Mouse (Mus musculus): ENCODE data around the gene Foxn3.
A peak's percentile ranks its signal among the peaks of the same experiment; 100 is the strongest.
"Not testable (repeated sequence)": the region's sequence is repeated elsewhere in the genome, so short reads cannot be mapped to it uniquely, and the experiment has no call there.

Gene Foxn3

DNA sequence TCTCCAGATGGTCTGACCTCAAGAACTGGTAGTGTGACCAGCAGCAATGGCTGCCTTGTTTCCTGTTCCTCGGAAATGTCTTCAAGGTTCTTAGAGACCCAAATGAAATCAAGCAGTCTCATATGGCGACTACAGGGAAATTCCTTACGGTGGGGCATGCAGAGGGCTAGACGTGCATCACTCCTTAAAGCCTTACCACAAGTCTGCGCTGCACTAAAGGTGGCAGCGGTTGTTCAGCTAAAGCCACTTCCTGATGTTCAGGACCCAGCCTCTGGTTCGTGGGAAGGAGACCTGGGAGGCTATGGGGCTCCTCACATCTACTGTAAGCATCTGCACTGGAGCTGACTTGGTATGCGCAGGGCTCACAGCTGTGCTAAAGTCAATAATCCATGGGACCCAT is 357.6 kb downstream of the Foxn3 start:
- no peak for DNase-seq

DNA sequence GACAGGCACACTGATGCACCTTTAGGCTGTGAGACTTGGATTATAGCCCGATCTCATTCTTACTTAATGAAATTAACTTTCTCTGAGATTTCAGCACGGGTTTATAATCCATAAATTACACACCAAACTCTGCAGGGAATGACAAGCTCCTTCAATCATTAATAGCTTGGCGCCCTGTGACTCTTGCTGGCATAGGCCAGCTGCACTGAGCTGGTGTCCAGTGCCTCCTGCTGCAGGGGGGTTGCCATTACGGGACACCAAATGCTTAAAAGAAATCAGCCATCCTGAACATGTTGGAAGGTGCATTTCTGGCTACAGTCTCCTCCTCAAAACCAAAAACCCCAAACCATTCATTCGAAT is 364.3 kb downstream of the Foxn3 start:
- no peak for DNase-seq

DNA sequence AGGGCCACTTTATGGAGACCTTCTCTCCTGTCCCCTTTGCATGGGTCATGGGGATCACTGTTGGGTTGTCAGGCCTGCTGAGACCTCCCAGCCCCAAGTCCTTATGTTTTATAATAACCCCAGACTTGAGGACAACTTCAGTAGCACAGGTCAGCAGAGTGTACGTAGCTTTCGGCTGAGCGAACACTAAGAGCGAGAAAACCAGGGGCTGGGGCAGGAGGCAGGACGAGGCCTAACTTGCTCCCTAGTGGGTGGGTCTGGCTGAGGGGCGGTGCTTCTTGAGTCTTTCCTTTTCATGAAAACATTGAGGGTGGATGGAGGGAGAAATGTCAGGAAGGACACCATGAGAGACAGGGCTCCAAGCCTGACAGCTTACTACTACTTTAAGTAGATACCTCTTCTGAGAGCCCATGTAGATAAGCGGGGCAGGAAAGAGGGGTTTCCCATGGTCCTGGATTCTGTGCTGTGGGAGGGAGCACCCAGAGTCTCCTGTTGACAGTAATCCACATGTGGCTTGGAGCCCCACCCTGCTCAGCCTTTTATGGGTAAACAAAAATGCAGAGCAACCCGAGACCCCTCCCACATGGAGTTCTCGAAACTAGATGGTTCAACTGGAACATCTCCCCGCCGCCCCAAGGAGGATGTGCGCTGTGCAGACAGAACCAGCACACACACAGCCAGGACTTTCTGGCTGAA is 364.8 kb downstream of the Foxn3 start:
- no peak for DNase-seq

DNA sequence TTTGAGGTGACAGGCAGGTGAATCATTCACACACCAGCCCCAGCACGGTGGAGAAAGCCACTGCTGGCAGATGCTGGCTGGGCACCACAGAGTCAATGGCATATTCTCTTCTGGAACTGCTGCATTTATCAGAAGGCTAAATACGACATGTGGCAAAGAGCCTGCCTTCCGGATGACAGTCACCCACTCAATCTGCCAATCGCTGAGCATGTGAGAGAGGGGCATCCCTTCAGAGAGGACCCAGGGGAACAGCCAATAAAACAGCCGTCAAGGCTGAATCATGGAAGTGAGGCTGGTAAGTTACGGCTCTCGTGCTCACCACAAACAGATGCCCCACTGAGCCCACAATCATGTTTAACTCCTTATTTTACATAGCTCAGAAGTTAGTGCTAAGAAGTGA is 366.4 kb downstream of the Foxn3 start:
- DNase-seq, result peak; percentile 94

DNA sequence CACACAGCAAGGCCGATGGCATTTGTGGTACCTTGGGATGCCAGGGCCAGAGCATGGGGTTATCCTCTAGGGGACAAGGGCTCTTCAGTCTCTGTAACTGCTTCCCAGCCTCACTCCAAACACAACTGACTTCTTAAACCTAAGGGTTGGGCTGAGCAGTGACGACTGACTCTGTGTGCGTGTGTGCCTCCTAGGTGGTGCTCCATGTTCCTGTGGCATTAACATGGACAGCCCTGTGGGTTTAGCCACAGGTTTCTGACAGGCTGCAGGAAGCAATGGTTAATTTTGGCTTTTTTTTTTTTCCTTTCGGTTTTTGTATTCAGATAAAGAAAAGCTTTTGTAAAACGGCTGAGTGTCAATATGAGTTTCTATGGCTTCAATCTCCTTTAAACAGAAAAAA is 367.7 kb downstream of the Foxn3 start:
- DNase-seq, result no peak

DNA sequence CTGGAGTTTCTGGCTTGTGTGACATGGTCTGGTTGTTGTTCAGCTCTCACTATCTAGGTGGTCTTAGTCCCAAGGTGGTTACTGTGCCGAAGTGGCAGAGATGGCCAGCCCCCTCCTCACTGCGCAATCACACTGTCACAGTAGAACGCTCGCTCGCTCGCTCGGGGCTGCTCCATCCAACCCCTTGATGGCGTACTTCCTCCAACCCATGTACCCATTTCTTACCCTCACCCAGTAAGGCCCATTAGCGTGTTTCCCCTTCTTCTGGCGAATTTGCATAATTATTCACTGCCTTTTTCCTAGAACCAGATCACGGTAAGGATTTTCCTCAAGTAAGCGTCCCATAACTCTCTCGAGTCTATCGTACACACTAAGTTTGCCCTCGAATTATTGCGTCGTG is 369.3 kb downstream of the Foxn3 start:
- not testable (repeated sequence) for DNase-seq

DNA sequence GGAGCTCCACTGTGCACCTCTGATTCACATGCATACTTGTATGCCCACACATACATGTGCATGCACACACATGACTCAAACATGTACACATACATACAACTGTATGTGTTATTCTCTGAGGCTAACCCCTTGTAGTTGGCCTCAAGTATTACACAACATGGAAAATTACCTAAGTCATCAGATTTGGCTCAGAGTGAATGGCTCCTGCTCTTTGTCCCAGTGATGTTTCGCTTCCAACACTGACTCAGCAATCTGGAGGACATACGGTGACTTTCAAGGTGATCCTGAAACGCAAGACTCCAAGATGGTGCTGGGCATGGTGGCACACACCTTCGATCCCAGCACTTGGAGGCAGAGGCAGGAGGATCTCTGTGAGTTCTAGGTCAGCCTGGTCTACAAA is 375.7 kb downstream of the Foxn3 start:
- no peak for DNase-seq

DNA sequence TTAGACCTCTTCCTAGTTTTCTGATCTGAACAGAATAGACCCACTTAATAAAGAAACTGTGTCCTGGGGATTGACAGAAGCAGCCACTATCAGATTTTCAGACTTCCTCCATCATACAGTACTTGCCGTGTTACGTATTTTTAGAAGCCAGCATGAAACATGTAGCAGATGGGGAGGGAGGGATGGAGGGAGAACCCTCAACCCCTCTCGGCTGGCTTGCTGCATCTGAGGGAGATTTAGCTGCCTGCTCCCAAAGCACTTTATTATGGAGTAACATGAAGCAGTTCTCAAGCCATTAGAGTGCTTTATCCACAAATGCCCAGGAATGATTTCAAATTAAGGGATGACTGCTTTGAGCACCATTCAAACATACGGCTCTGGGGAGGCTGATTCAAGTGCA is 377.1 kb downstream of the Foxn3 start:
- no peak for DNase-seq

DNA sequence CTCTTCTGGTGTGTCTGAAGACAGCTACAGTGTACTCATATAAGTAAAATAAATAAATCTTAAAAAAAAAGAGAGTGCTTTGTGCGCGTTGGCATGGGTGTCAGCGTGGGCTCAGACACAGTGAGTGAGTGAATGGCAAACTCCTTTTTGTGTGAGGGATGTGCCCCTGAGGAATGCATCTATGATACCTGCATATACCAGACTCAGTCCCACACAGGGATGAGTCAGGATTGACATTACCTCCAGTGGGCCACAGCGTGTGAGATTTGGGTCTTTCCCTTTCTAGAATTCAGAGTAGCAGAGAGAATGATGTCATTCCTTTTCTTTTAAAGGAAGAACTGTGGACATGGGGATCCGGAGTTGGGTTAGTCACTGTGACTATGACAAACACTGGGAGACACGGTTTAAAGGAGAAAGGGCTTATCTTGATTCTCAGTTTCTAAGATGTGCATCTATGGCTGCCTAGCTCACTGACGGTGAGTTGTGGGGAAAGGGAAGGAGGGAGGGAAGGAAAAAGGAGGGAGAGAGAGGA is 380.1 kb downstream of the Foxn3 start:
- no peak for DNase-seq

DNA sequence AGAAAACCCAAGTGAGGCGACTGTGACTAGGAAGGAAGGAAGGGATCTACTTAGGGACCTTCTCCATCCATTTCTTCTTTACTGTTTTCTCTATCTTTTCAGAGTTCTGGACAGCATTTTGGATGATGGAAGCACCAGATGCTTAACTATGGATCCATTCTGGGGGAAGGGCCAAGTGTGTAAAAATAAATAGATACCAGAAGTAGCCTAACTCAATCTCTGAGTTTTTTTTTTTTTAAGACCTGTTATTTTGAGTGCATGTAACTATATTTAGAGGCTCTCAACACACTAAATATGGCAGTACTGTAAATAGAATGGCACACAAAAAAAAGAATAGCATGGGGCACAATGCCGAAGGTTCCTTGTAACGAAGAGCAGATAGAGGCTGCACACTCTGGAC is 381.0 kb downstream of the Foxn3 start:
- DNase-seq, result no peak

DNA sequence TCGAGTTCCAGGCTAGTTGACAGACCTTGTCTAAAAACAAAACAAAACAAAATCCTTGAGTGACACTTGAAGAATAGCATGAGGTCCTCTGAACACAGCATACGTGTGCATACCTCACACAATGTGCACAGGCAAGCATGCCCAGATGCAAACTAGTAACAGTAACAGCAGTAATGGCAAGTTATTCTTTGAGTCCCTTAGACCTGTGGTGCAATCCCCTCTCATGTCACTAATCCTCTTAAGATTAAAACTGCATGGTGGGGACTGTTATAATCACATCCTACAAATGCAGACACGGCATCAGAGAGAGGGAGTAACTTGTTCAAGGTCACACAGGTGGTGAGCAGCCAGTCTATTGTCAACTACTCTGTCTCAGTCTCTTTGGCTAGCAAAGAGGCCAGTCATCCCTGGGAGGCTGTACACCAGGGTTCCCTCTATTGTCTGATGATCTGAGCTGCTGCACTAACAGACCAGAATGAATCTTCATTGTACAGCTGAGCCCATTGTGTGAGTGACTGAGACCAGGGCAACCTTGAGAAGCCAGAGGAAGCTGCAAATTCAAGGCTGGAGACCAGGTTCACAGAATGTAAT is 383.1 kb downstream of the Foxn3 start:
- DNase-seq, result no peak

DNA sequence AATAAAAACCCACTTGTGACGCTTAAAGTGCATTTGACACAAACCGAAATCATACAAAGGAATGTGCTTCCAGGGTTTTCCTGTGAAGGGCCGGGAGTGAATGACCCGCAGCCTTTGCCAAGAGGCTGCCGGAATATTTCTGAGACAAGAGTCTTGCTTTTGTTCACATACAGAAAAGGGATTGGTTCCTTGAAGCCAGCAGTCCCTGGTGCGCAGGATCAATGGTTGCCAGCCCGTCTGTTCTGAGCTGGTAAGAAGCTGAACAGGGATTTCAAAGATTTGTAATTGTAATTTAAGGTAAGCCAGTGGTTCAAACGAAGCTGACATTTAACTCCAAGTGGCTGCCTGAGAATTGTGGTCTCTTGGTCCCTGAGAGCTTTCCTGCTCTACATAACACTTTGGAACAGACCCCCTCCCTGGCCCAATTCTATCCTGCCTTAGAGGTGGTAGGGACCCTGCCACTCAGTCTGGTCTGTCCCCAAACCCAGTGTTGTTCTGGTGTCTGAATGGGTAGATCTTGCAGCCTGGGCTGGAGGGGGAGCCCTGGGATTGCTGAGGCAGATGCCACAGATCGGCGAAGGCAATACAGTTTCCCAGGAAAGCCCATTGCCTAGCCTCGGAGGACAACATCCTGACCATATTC is 388.3 kb downstream of the Foxn3 start:
- no peak for DNase-seq

DNA sequence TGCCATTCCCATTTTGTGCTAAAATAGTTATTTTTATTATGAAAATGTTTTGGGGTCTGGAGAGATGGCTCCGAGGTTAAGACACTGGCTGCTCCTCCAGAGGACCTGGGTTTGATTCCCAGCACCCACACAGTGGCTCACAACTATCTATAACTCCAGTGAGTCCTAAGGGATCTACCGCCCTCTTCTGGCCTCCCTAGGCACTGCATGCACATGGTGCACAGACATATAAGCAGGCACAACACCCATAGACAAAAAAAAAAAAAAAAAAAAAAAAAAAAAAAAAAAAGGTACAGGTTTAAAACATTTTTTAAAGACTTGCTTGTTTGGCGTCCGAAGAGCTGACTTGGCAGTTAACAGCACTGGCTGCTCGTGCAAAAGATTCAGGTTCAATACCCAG is 391.2 kb downstream of the Foxn3 start:
- DNase-seq, result no peak

DNA sequence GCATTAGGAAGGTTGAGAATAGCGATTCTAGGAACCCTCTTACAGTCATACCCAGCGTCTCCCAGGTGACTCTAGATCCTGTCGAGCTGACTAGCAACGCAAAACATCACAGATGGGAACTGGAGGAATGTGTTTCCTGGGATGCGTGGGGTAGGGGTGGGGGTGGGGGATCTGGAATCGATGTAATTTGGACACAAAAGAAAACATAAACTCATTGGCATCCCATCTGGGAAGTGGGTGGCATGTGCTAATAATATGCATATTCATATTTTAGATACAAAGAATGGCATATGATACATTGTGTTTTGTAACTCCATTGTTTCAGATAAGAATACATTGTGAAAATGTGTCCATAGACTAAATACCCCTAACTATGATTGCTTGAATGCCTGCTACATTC is 393.5 kb downstream of the Foxn3 start:
- no peak for DNase-seq

DNA sequence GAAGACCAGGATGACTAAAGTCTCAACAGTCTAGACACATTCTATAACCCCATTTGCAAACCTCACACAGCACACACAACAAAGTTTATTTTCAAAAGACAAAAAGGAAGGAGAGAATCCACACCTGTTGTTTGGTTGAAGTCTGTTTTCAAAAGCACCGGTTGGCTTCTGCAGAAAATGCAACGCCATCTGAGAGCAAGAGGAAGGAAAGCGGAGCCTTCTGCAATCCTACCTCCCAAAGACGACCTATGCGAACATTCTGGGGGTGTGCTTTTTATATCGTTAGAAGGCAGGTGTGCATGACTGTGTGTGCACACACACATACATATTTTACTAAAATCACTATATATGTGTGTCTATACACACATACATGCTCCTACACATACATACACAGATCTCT is 397.3 kb downstream of the Foxn3 start:
- no peak for DNase-seq

DNA sequence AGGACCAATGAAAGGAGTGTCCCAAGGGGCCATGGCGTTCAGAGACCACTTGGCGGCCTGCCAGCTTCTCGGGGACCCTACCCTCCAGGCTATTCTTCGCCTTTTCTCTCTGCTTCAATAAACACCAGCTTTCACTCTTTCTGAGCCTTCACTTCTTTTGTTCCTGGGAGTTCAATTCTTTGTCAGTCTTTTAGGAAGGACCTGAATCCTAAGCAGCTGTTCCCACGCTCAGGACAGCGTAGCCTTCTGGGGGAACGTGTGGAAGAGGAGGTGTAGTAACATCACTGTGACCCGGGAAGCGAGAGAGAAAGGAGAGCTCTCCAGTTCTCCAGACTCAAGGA is 400.1 kb downstream of the Foxn3 start:
- no peak for DNase-seq

DNA sequence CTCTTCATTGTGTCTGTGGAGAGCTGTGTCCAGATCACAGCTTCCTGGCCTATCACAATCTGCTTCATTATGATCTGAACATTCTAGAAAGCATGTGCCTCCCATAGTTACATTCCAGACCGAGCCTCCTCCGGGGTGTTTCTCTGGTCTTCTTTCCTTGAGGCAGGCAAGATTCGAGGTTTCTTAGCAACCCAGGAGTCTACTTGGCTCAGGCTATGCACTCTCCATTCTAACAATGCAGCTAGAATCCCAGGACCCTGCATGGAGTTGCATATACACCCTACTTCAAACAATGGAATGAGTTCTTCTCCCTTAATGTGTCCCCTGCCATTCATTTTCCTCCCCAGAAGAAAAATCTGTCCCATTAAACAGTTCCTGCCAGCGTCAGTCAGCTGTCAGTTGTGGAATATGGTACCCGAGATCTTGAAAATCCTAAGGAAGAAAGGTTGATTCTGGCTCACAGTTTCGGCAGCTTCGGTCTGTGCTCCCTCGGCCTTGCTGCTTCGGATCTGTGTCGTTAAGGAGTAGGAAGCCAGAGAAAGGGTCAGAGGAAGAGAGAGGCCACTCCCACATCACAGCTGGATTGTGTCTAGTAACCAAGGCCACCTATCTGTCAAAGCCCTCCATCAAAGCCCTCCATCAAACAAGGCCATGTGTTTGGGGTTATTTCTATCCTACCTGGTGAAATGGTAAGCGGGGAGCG is 400.6 kb downstream of the Foxn3 start:
- no peak for DNase-seq

DNA sequence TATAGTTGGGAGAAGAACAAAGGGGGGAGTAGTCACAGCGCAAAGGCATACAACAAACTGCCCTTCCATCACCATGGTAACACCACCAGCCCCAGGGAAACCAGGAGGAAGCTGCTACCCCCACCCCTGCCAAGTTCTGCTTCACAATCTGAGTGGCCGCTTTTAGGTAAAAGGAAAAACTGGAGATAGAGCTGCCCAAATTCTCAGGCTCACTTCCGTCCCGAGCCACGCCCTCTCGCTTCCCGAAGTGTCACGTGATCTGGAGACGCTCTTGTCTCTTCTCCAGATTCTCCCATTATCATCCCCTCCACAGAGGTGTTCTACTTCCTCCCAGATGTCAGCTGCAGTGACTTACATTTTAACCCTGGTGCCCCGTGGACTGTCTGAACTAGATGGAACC is 401.2 kb downstream of the Foxn3 start:
- peak; percentile 91 for DNase-seq

DNA sequence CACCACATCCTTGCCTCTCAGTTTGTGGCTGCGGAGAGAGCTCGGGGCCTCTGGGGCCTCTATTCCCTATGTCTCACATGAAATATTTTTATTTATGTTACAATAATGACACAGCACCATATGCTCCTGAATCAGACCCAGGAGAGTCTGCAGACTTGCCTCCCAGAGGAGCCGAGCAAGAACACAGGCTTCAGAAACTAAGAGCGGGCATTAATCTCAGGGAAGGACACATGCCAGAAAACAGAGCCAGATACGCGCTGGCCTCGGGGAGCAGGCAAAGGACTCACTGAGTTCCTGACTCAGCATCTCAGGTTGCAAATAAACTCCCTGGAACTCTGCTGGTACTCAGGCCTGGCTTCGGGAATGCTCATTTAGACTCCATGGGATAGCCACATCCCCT is 403.3 kb downstream of the Foxn3 start:
- peak; percentile 85 for DNase-seq

DNA sequence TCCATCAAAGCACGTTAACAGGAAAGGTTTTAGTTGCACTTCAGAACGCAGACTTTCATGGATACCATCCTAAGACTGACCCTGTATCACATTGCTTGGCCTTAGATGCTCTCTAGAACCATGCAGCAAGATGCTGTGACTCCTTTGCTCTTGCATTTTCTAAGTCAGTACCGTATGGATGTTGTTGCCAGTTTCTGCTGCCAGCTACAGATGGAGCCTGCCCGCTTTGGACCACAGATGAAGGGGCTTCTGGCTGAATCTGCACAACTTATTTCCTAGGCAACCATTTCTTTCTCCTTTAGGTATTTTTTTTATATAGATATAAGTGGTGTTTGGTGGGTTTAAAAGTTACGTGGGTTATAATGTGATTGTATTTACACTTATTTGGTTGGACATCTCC is 407.5 kb downstream of the Foxn3 start:
- peak; percentile 39 for DNase-seq

DNA sequence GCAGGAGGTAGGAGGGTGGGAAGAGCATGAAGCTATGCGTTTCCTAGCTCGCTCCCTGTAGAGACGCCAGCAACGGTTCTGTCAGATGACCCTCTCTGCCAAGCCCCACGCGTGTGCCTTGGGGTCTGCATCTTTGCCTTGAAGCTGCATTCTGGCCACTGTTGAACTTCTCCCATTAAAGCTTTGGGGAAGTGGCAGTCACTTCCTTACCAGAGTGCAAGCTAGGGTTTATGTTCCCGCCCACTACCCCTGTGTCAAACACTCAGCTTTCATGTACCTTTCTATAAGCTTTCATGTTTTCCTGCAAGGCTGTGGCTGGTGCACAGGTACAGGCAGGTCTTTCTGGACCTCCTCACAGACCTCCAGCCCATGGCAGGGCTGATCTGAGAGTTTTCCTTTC is 409.2 kb downstream of the Foxn3 start:
- DNase-seq, result peak; percentile 45

DNA sequence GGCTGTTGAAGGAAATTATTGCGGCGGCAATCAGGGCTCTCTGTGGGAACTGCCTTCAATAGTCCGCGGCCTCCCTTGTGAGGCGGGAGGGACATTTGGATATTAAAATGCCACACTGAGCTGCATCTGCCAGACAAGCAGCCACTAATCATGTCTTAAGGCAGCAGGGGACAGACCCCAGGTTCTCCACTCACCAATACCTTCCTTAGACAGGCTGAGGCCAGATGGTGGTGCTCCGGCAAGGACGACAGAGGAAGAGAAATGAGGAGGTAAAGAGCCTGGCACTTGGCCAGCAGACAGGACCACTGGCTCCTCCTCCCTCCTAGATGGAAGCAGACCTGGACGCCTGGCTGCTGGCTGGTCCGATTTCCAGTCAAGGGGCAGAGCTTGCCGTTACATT is 409.7 kb downstream of the Foxn3 start:
- peak; percentile 81 for DNase-seq

DNA sequence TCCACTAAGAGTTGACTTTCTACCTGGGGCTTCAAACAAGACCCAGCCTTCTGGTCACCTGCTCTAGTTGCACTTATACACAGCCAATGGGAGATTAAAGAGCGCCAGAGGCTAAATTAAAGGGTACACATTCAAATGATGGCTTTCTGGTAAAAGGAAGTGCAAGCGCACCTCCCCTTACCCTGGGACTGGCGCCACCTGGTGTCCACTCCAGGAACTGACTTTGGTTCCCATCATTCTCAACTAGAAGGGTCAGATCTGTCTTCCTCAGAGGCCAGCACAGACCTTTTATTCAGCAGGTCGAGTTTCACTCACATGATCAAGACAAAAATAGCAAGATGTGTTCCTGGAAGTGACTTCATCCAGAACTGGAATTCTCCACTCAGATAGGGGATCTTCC is 413.3 kb downstream of the Foxn3 start:
- peak; percentile 89 for DNase-seq

DNA sequence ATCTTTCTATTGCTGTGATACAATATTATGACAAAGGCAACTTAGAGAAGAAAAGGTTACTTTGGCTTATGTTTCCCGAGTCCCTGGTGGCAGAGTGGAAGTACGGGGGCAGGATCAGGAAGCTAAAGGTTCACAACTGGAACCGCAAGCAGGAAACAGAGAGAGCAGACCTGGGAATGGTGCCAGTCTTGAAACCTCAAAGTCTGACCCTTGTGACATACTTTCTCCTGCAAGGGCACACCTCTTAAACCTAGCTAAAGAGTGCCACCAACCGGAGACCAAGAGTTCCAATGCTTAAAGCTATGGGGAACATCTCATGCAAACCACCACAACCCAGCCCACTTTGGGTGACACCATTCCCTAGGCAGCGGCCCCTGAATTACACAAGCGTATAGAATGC is 414.2 kb downstream of the Foxn3 start:
- DNase-seq, result no peak

Measured in heart, adult 11 months (tissue).